Mouse (Mus musculus) embryo, embryonic 10 days (tissue): ENCODE data around the gene Cd247.

Source experiments
- DNase-seq: peaks from one replicate; pipeline ENCODE4 v3.0.0-alpha.2; 2015; ENCODE audit warnings: low spot score

The Cd247 gene

GRCm38 (mm10) chr1:165819147-165819546 is 30.7 kb downstream of the Cd247 start:
- no peak for DNase-seq

- DNase-seq, result no peak
These were observed 33.5 kb downstream of the Cd247 start for GRCm38 (mm10) chr1:165822031-165822430.

GRCm38 (mm10) chr1:165828173-165828572 is 39.7 kb downstream of the Cd247 start:
- no peak for DNase-seq

GRCm38 (mm10) chr1:165828615-165829014 is 40.1 kb downstream of the Cd247 start:
- no peak for DNase-seq

GRCm38 (mm10) chr1:165829890-165830289 is 41.4 kb downstream of the Cd247 start:
- no peak for DNase-seq

- peak; percentile 55 for DNase-seq
These were observed 44.8 kb downstream of the Cd247 start for GRCm38 (mm10) chr1:165833244-165833643.

GRCm38 (mm10) chr1:165833910-165834632 is 45.6 kb downstream of the Cd247 start:
- DNase-seq, result peak; percentile 62

- peak; percentile 38 for DNase-seq
These were observed 46.1 kb downstream of the Cd247 start for GRCm38 (mm10) chr1:165834633-165834975.

- DNase-seq, result peak; percentile 79
These were observed 48.0 kb downstream of the Cd247 start for GRCm38 (mm10) chr1:165836461-165836860.

- no peak for DNase-seq
These were observed 49.1 kb downstream of the Cd247 start for GRCm38 (mm10) chr1:165837546-165837945.

GRCm38 (mm10) chr1:165839201-165839600 is 50.7 kb downstream of the Cd247 start:
- no peak for DNase-seq

GRCm38 (mm10) chr1:165840548-165841230 is 52.2 kb downstream of the Cd247 start:
- DNase-seq, result peak; percentile 69

- peak; percentile 59 for DNase-seq
These were observed 53.7 kb downstream of the Cd247 start for GRCm38 (mm10) chr1:165842170-165842569.

- no peak for DNase-seq
These were observed 55.1 kb downstream of the Cd247 start for GRCm38 (mm10) chr1:165843586-165843985.

- peak; percentile 43 for DNase-seq
These were observed 56.0 kb downstream of the Cd247 start for GRCm38 (mm10) chr1:165844466-165844951.

- DNase-seq, result peak; percentile 50
These were observed 56.5 kb downstream of the Cd247 start for GRCm38 (mm10) chr1:165844956-165845355.

- no peak for DNase-seq
These were observed 56.9 kb downstream of the Cd247 start for GRCm38 (mm10) chr1:165845366-165845765.

GRCm38 (mm10) chr1:165848417-165848816 is 59.9 kb downstream of the Cd247 start:
- no peak for DNase-seq

GRCm38 (mm10) chr1:165848881-165849280 is 60.4 kb downstream of the Cd247 start:
- no peak for DNase-seq

- no peak for DNase-seq
These were observed 61.3 kb downstream of the Cd247 start for GRCm38 (mm10) chr1:165849458-165850445.

- DNase-seq, result no peak
These were observed 63.6 kb downstream of the Cd247 start for GRCm38 (mm10) chr1:165852131-165852530.

- DNase-seq, result no peak
These were observed 64.7 kb downstream of the Cd247 start for GRCm38 (mm10) chr1:165853131-165853721.
